Mouse (Mus musculus): Measurements from ENCODE around the gene Slc4a7. TPM values are rescaled to one million over a fixed set of nuclear protein-coding genes. Genes with fewer than 3 reads are reported as not detected.

The Slc4a7 gene
- 92.5 TPM for polyA plus RNA-seq (2017; shearing (Covaris generic))

DNA sequence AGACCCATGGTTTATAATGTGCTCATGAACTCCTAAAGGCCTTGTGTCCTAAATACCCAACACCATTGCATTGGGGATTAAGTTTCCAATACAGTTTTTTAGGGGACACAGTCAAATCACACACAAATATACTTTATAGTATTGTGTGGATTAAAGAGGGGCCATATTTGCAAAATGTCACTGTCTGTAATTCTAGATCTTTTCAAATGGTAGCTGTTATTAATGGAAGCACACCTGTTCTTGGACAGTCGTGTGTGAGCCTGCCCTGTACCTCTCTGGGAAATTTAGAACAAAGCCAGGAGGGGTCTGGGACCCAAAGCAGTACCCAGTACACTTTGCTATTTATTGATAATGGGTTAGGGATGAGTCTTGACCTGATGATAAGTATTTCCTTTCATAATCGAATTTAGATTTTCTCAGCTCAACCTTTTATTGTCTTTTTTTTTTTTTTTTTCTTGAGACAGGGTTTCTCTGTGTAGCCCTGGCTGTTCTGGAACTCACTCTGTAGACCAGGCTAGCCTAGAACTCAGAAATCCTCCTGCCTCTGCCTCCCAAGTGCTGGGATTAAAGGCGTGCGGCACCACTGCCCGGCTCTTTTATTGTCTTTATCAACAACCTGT, at the start of gene Slc4a7:
TSS of gene Slc4a7 (plus strand) at position 570 of the 620 bp plus-strand sequence.

DNA sequence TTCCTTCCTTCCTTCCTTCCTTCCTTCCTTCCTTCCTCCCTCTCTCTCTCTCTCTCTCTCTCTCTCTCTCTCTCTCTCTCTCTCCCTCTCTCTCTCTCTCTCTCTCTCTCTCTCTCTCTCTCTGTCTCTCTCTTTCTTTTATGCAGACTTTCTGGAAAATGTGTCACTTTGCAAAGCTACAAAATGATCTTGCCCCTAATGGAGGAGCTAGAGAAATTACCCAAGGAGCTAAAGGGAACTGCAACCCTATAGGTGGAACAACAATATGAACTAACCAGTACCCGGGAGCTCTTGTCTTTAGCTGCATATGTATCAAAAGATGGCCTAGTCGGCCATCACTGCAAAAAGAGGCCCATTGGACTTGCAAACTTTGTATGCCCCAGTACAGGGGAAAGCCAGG, 101.0 kb downstream of the Slc4a7 start, which contains the start of gene Nek10:
TSS of gene Nek10 (plus strand) at position 301 of the 400 bp plus-strand sequence.

Other genes with a start within 250 kb of the Slc4a7 start
- not detected for gene Nek10, start 101.1 kb downstream of the Slc4a7 start, polyA plus RNA-seq (2017; shearing (Covaris generic))